1 mouse cellular context compared by ENCODE assay signal in the genomic region with DNA sequence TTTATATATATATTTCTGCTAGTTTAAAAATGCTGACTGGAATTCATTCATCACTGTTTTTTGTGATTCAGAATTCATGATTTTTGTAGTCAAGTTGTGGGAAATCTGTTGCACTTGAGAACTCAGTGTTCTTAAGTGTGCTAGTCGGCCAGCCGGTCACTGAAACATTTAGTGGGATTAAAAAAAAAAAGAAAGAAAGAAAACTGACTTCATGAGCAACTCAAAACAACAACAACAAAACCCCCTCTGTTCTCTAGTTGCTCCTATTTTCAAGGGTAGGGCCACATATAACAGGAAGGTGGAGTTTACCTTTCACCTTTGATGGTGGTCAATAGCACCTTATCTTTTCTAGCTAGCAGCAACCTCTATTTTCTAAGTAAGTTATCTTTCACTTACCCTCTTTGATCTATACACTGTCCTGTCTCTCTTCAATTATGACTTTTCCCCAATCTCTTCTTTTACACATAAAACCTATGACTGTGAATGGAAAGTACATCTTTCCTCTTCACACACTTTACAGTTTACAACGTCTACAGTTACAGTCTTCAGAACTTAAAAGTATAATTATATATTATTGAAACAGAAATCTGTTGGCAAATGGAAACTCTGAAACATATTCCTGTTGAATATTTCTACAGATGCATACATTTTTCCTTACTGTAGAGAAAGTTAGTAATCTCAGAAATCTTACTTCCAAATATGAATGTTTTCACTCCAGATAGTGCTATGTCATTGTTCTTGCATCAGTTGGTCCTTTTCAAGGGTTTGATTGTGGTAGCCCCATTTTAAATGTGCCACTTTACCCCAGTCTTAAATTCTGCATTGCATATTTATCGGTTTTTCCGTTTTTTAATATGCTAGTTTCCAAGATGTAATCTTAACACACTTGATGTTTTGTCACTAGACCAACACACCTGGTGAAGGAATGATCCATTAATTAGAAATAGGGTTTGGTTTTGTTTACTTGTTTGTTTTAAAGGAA.
TF ChIP-seq lines count a peak whose summit lies in the region.

No protein-coding gene starts in this region.

TF ChIP-seq in MEL, 35 proteins besides CTCF, POLR2A, EP300 and RAD21 (continued from another document):
- peak; percentile 33; the same call in 1 of the 2 replicates for TF ChIP-seq MXI1 (IDR thresholded peaks at IDR 0.05; ENCODE audit: low read depth, low read length)
- no peak for TF ChIP-seq USF1 (IDR thresholded peaks at IDR 0.05; ENCODE audit: low read depth, low read length)
